Mouse (Mus musculus): ENCODE measurements around the gene Gm11985. TPM values are rescaled to one million over a fixed set of nuclear protein-coding genes. Genes with fewer than 3 reads are reported as not detected.

Gm11985 gene
- total and polyA plus RNA-seq, 2 experiments = not detected

- no peaks in the 10 kb centered on the region for H3K79me2 ChIP-seq (ENCODE audit: control insufficient read depth, insufficient read depth, low read length)
- H3K27ac ChIP-seq (replicated peaks; ENCODE audit: insufficient read depth, low read depth, low read length) = peak overlapping the region; percentile 86
- H3K36me3 ChIP-seq (ENCODE audit: control insufficient read depth, insufficient read depth, low read length) = no peaks in the 10 kb centered on the region
- TF ChIP-seq POLR2A (IDR thresholded peaks at IDR 0.05; ENCODE audit: extremely low read depth, insufficient read depth, low read length) (no peak), CTCF (IDR thresholded peaks at IDR 0.05; ENCODE audit: low read depth, low read length) (peak; percentile 62)
- no peaks in the 10 kb centered on the region for H3K27me3 ChIP-seq (ENCODE audit: control insufficient read depth, insufficient read depth, low read length)
- no peak overlapping the region for H3K4me3 ChIP-seq (ENCODE audit: insufficient read depth, low read depth, low read length)
- peak overlapping the region; percentile 14; the same call in 1 of the 2 replicates for H3K9ac ChIP-seq (ENCODE audit: low read depth, low read length)
- peaks cover 40% of the 10 kb centered on the region for H3K4me1 ChIP-seq (ENCODE audit: control insufficient read depth, insufficient read depth, low read length)
- DNase-seq (ENCODE audit: extremely low read depth, low read depth, low spot score) = peak; percentile 99
- WGBS = 23% methylated on average over 10 of the region's 10 CpGs
Measured at GRCm38 (mm10) chr11:7194432-7195311, 6.3 kb upstream of the Gm11985 start.

- WGBS = 45% methylated on average over 9 of the region's 9 CpGs
- no peak for TF ChIP-seq POLR2A (IDR thresholded peaks at IDR 0.05; ENCODE audit: extremely low read depth, insufficient read depth, low read length)
- no peaks in the 10 kb centered on the region for H3K27me3 ChIP-seq (ENCODE audit: control insufficient read depth, insufficient read depth, low read length)
- H3K36me3 ChIP-seq (ENCODE audit: control insufficient read depth, insufficient read depth, low read length) = no peaks in the 10 kb centered on the region
- no peaks in the 10 kb centered on the region for H3K79me2 ChIP-seq (ENCODE audit: control insufficient read depth, insufficient read depth, low read length)
- no peak overlapping the region for H3K4me3 ChIP-seq (ENCODE audit: insufficient read depth, low read depth, low read length)
- H3K9ac ChIP-seq (ENCODE audit: low read depth, low read length) = peak overlapping the region; percentile 17
- no peak for DNase-seq (ENCODE audit: extremely low read depth, low read depth, low spot score)
- peak overlapping the region; percentile 86 for H3K27ac ChIP-seq (replicated peaks; ENCODE audit: insufficient read depth, low read depth, low read length)
- peaks cover 39% of the 10 kb centered on the region for H3K4me1 ChIP-seq (ENCODE audit: control insufficient read depth, insufficient read depth, low read length)
Measured at GRCm38 (mm10) chr11:7193134-7193533, 4.8 kb upstream of the Gm11985 start.

GRCm38 (mm10) chr11:7192710-7193109 is 4.3 kb upstream of the Gm11985 start:
- H3K36me3 ChIP-seq (ENCODE audit: control insufficient read depth, insufficient read depth, low read length) = no peaks in the 10 kb centered on the region
- peak overlapping the region; percentile 17 for H3K9ac ChIP-seq (ENCODE audit: low read depth, low read length)
- no peak for TF ChIP-seq CTCF (IDR thresholded peaks at IDR 0.05; ENCODE audit: low read depth, low read length)
- no peak for TF ChIP-seq POLR2A (IDR thresholded peaks at IDR 0.05; ENCODE audit: extremely low read depth, insufficient read depth, low read length)
- H3K4me1 ChIP-seq (ENCODE audit: control insufficient read depth, insufficient read depth, low read length) = peaks cover 39% of the 10 kb centered on the region
- peak overlapping the region; percentile 86 for H3K27ac ChIP-seq (replicated peaks; ENCODE audit: insufficient read depth, low read depth, low read length)
- 16% methylated on average over 6 of the region's 6 CpGs for WGBS
- no peak overlapping the region for H3K4me3 ChIP-seq (ENCODE audit: insufficient read depth, low read depth, low read length)
- H3K27me3 ChIP-seq (ENCODE audit: control insufficient read depth, insufficient read depth, low read length) = no peaks in the 10 kb centered on the region
- DNase-seq (ENCODE audit: extremely low read depth, low read depth, low spot score) = peak; percentile 97
- H3K79me2 ChIP-seq (ENCODE audit: control insufficient read depth, insufficient read depth, low read length) = no peaks in the 10 kb centered on the region

- DNase-seq (ENCODE audit: extremely low read depth, low read depth, low spot score) = peak; percentile 81
- Histone ChIP-seq H3K27ac (replicated peaks; ENCODE audit: insufficient read depth, low read depth, low read length) (no peak overlapping the region), H3K9ac (ENCODE audit: low read depth, low read length) (no peak overlapping the region), H3K4me1 (ENCODE audit: control insufficient read depth, insufficient read depth, low read length) (peaks cover 20% of the 10 kb centered on the region), H3K79me2 (ENCODE audit: control insufficient read depth, insufficient read depth, low read length) (no peaks in the 10 kb centered on the region), H3K4me3 (ENCODE audit: insufficient read depth, low read depth, low read length) (no peak overlapping the region), H3K27me3 (ENCODE audit: control insufficient read depth, insufficient read depth, low read length) (no peaks in the 10 kb centered on the region), H3K36me3 (ENCODE audit: control insufficient read depth, insufficient read depth, low read length) (no peaks in the 10 kb centered on the region)
- WGBS = 26% methylated on average over 8 of the region's 8 CpGs
- TF ChIP-seq POLR2A (IDR thresholded peaks at IDR 0.05; ENCODE audit: extremely low read depth, insufficient read depth, low read length) (no peak), CTCF (IDR thresholded peaks at IDR 0.05; ENCODE audit: low read depth, low read length) (no peak)
Measured at GRCm38 (mm10) chr11:7187472-7187871, 897 bp downstream of the Gm11985 start.

- WGBS = 8% methylated on average over 1 of the region's 1 CpGs
Measured at GRCm38 (mm10) chr11:7184420-7184819, 3.9 kb downstream of the Gm11985 start.

More at GRCm38 (mm10) chr11:7184420-7184819, 3.9 kb downstream of the Gm11985 start:
- TF ChIP-seq POLR2A (IDR thresholded peaks at IDR 0.05; ENCODE audit: extremely low read depth, insufficient read depth, low read length) (no peak), CTCF (IDR thresholded peaks at IDR 0.05; ENCODE audit: low read depth, low read length) (no peak)
- Histone ChIP-seq H3K27me3 (ENCODE audit: control insufficient read depth, insufficient read depth, low read length) (no peaks in the 10 kb centered on the region), H3K36me3 (ENCODE audit: control insufficient read depth, insufficient read depth, low read length) (no peaks in the 10 kb centered on the region), H3K9ac (ENCODE audit: low read depth, low read length) (no peak overlapping the region), H3K27ac (replicated peaks; ENCODE audit: insufficient read depth, low read depth, low read length) (no peak overlapping the region), H3K4me1 (ENCODE audit: control insufficient read depth, insufficient read depth, low read length) (peaks cover 6% of the 10 kb centered on the region), H3K4me3 (ENCODE audit: insufficient read depth, low read depth, low read length) (no peak overlapping the region), H3K79me2 (ENCODE audit: control insufficient read depth, insufficient read depth, low read length) (no peaks in the 10 kb centered on the region)
- no peak for DNase-seq (ENCODE audit: extremely low read depth, low read depth, low spot score)
